Mouse (Mus musculus) liver, adult 2 months (tissue): ENCODE data around the gene Gm42957. TPM values are rescaled to one million over a fixed set of nuclear protein-coding genes. Genes with fewer than 3 reads are reported as not detected.

Experiments
- DNase-seq: peaks from one replicate; pipeline ENCODE4 v3.0.0-alpha.2; 2011; ENCODE audit warnings: low read depth, low spot score; ENCODE audit errors: extremely low read depth
- H3K27ac ChIP-seq: fragments of 200-500 bp; replicated peaks from 2 replicates; pipeline ENCODE4 v1.5.1; 2012; ENCODE audit warnings: low read depth, mild to moderate bottlenecking, control low read depth, inconsistent platforms, low read length; ENCODE audit not compliant: insufficient read depth
- H3K27me3 ChIP-seq: fragments of 200-500 bp; 2 replicates; pipeline ENCODE4 v1.6.1; 2012; ENCODE audit warnings: mild to moderate bottlenecking, moderate library complexity, low read length, inconsistent platforms; ENCODE audit not compliant: control insufficient read depth, insufficient read depth
- H3K36me3 ChIP-seq: fragments of 200-500 bp; 2 replicates; pipeline ENCODE4 v1.6.1; 2012; ENCODE audit warnings: low read length, inconsistent platforms; ENCODE audit not compliant: control insufficient read depth, insufficient read depth
- H3K4me1 ChIP-seq: fragments of 200-500 bp; 2 replicates; pipeline ENCODE4 v1.6.1; 2011; ENCODE audit warnings: low read length; ENCODE audit not compliant: control insufficient read depth, insufficient read depth
- H3K4me3 ChIP-seq: fragments of 200-500 bp; 2 replicates; pipeline ENCODE4 v1.5.1; 2011; ENCODE audit warnings: low read depth, mild to moderate bottlenecking, control low read depth, low read length, moderate library complexity; ENCODE audit not compliant: insufficient read depth
- H3K79me2 ChIP-seq: fragments of 200-500 bp; 2 replicates; pipeline ENCODE4 v1.6.1; 2012; ENCODE audit warnings: inconsistent platforms, mild to moderate bottlenecking, low read length, moderate library complexity; ENCODE audit not compliant: control insufficient read depth, insufficient read depth
- H3K9ac ChIP-seq: fragments of 200-500 bp; 2 replicates; pipeline ENCODE4 v1.6.1; 2012; ENCODE audit warnings: low read depth, mild to moderate bottlenecking, control low read depth, inconsistent platforms, low read length
- CTCF ChIP-seq: fragments of 200-500 bp; IDR thresholded peaks from 2 replicates; pipeline ENCODE4 v1.5.1; 2011; ENCODE audit warnings: low read depth, low read length, control low read depth
- POLR2A ChIP-seq: fragments of 200-500 bp; IDR thresholded peaks from 2 replicates; pipeline ENCODE4 v1.6.1; 2011; ENCODE audit warnings: low read length, control low read depth; ENCODE audit not compliant: insufficient read depth; ENCODE audit errors: extremely low read depth
- WGBS: fragments of 180-500 bp; shearing (Covaris S2); methylation state at CpG from one replicate; pipeline ENCODE4 v1.1.7; 2018; 5-methylcytosine and 5-hydroxymethylcytosine counted together
- polyA plus RNA-seq: library from polyadenylated mRNA; depleted of rRNA; stranded (reverse); fragments of >200 nt; gene quantifications from 2 replicates; pipeline ENCODE4 v1.2.3, GENCODE M21; 2012
- total RNA-seq: library from RNA; depleted of rRNA; stranded (reverse); fragments of >200 nt; gene quantifications from 2 replicates; pipeline ENCODE4 v1.2.3, GENCODE M21; 2014

Gene Gm42957
- total and polyA plus RNA-seq, 2 experiments, result 0.28 TPM; not detected in 1

GRCm38 (mm10) chr3:96674442-96674841 lies 39.2 kb downstream of the Gm42957 start:
- no peak overlapping the region for H3K4me3 ChIP-seq
- no peak overlapping the region for H3K9ac ChIP-seq
- no peaks in the 10 kb centered on the region for H3K36me3 ChIP-seq
- H3K4me1 ChIP-seq, result no peaks in the 10 kb centered on the region
- no peaks in the 10 kb centered on the region for H3K79me2 ChIP-seq
- DNase-seq, result no peak
- no peak overlapping the region for H3K27ac ChIP-seq
- TF ChIP-seq CTCF, result no peak
- no peak for TF ChIP-seq POLR2A
- 81% methylated on average over 8 of the region's 8 CpGs for WGBS
- peaks cover under 1% of the 10 kb centered on the region; the same call in 1 of the 2 replicates for H3K27me3 ChIP-seq

DNA sequence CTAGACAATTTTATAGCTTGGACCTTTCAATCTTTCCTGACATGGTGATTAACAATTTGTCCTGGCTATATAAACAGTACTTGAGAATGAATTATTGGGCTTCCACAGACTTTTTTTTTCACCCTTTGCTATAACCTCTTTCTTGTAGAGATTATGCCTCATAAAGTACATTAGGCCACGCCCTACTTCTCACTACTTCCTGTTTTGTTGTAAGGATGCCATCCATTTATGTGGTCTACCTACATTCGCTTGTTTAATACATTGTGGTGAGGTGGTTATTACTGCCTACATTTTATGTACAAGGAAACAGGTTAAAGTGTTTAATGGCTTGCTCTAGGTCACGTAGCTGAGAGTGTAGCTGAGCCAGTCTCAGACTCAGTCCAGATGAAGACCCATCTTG lies 39.9 kb downstream of the Gm42957 start:
- no peak for TF ChIP-seq POLR2A
- no peak for TF ChIP-seq CTCF
- Histone ChIP-seq H3K79me2 (no peaks in the 10 kb centered on the region), H3K4me3 (no peak overlapping the region), H3K27me3 (peaks cover 2% of the 10 kb centered on the region; the same call in 1 of the 2 replicates), H3K27ac (no peak overlapping the region), H3K36me3 (no peaks in the 10 kb centered on the region), H3K9ac (no peak overlapping the region), H3K4me1 (no peaks in the 10 kb centered on the region)
- 86% methylated on average over 3 of the region's 3 CpGs for WGBS
- DNase-seq, result no peak

- H3K36me3 ChIP-seq, result no peaks in the 10 kb centered on the region
- TF ChIP-seq POLR2A (no peak), CTCF (no peak)
- no peaks in the 10 kb centered on the region for H3K79me2 ChIP-seq
- no peak for DNase-seq
- no peak overlapping the region for H3K9ac ChIP-seq
- no peak overlapping the region for H3K27ac ChIP-seq
- WGBS, result 74% methylated on average over 3 of the region's 3 CpGs
- no peaks in the 10 kb centered on the region for H3K4me1 ChIP-seq
- no peak overlapping the region for H3K4me3 ChIP-seq
- H3K27me3 ChIP-seq, result peaks cover 2% of the 10 kb centered on the region; the same call in 1 of the 2 replicates
Measured at GRCm38 (mm10) chr3:96675690-96676089, 40.4 kb downstream of the Gm42957 start.

- peaks cover 5% of the 10 kb centered on the region; the same call in 1 of the 2 replicates for H3K27me3 ChIP-seq
- 79% methylated on average over 7 of the region's 7 CpGs for WGBS
- H3K27ac ChIP-seq, result no peak overlapping the region
- no peaks in the 10 kb centered on the region for H3K79me2 ChIP-seq
- H3K9ac ChIP-seq, result no peak overlapping the region
- H3K36me3 ChIP-seq, result no peaks in the 10 kb centered on the region
- TF ChIP-seq POLR2A (no peak), CTCF (no peak)
- no peak for DNase-seq
- no peaks in the 10 kb centered on the region for H3K4me1 ChIP-seq
- no peak overlapping the region for H3K4me3 ChIP-seq
Measured at GRCm38 (mm10) chr3:96678456-96678855, 43.2 kb downstream of the Gm42957 start.

- Histone ChIP-seq H3K36me3 (no peaks in the 10 kb centered on the region), H3K27me3 (peaks cover 5% of the 10 kb centered on the region; the same call in 1 of the 2 replicates), H3K9ac (no peak overlapping the region), H3K4me1 (no peaks in the 10 kb centered on the region), H3K4me3 (no peak overlapping the region), H3K27ac (no peak overlapping the region), H3K79me2 (no peaks in the 10 kb centered on the region)
- no peak for DNase-seq
- no peak for TF ChIP-seq POLR2A
- TF ChIP-seq CTCF, result no peak
- 51% methylated on average over 5 of the region's 5 CpGs for WGBS
Measured at GRCm38 (mm10) chr3:96679159-96679674, 43.9 kb downstream of the Gm42957 start.

- H3K4me3 ChIP-seq, result no peak overlapping the region
- 44% methylated on average over 12 of the region's 12 CpGs for WGBS
- peaks cover 7% of the 10 kb centered on the region; the same call in 1 of the 2 replicates for H3K27me3 ChIP-seq
- TF ChIP-seq CTCF (no peak), POLR2A (no peak)
- H3K9ac ChIP-seq, result no peak overlapping the region
- DNase-seq, result no peak
- H3K27ac ChIP-seq, result no peak overlapping the region
- no peaks in the 10 kb centered on the region for H3K36me3 ChIP-seq
- H3K79me2 ChIP-seq, result no peaks in the 10 kb centered on the region
- no peaks in the 10 kb centered on the region for H3K4me1 ChIP-seq
Measured at GRCm38 (mm10) chr3:96680269-96680956, 45.1 kb downstream of the Gm42957 start.
